Mouse (Mus musculus) CH12.LX (cell line): ENCODE measurements at regions not wholly inside any gene's neighbourhood (a gene's known extent, or its start where the extent isn't known, plus 50 kb on each side); places are given as distances from the start of the nearest gene placed in this dataset.

Source experiments
- DNase-seq: peaks from one replicate; pipeline ENCODE4 v3.0.0-alpha.2; 2013; ENCODE audit errors: extremely low read depth
- H3K27ac ChIP-seq: 2 replicates; pipeline ENCODE4 v1.5.1; 2012; ENCODE audit warnings: low read depth, mild to moderate bottlenecking, control low read depth, moderate library complexity; ENCODE audit not compliant: insufficient read depth
- H3K27me3 ChIP-seq: replicated peaks from 2 replicates; pipeline ENCODE3; 2012; ENCODE audit warnings: inconsistent platforms
- H3K36me3 ChIP-seq, 2 experiments: replicated peaks in 1 of 2; 2 replicates each; pipeline versions ENCODE3 to v1.6.1; 2012; ENCODE audit warnings: inconsistent platforms in 1 of 2, low read length in 1 of 2, mild to moderate bottlenecking in 1 of 2, mixed read lengths in 1 of 2, moderate library complexity in 1 of 2; ENCODE audit not compliant: control insufficient read depth in 1 of 2, insufficient read depth in 1 of 2
- H3K4me1 ChIP-seq, 2 experiments: 2 replicates each; pipeline ENCODE4 v1.6.1; 2012; ENCODE audit warnings: inconsistent platforms in 1 of 2, moderate library complexity in 1 of 2; ENCODE audit not compliant: insufficient read depth in 2 of 2, control insufficient read depth in 1 of 2
- H3K4me2 ChIP-seq: 2 replicates; pipeline ENCODE4 v1.6.1; 2012; ENCODE audit warnings: low read depth, mild to moderate bottlenecking, control low read depth; ENCODE audit not compliant: poor library complexity, insufficient read depth, severe bottlenecking
- H3K4me3 ChIP-seq, 3 experiments: fragments of 150-350 bp in 1 of 3; sonication (generic) in 1 of 3; replicated peaks in 1 of 3; 2 replicates each; pipeline versions ENCODE3 to v1.5.1; 2011 to 2012; ENCODE audit warnings: low read depth in 2 of 3, low read length in 2 of 3, mild to moderate bottlenecking in 2 of 3, moderate library complexity in 2 of 3, control low read depth in 1 of 3, improper control_type of control experiment in 1 of 3, inconsistent platforms in 1 of 3, mixed read lengths in 1 of 3; ENCODE audit not compliant: poor library complexity in 1 of 3
- H3K79me2 ChIP-seq: replicated peaks from 2 replicates; pipeline ENCODE4 v1.6.1; 2012; ENCODE audit warnings: mild to moderate bottlenecking, moderate library complexity; ENCODE audit not compliant: control insufficient read depth, poor library complexity, insufficient read depth, severe bottlenecking; ENCODE audit errors: extremely low read depth
- H3K9ac ChIP-seq: 2 replicates; pipeline ENCODE4 v1.6.1; 2012; ENCODE audit warnings: low read depth, mild to moderate bottlenecking, control low read depth, moderate library complexity; ENCODE audit not compliant: insufficient read depth
- H3K9me3 ChIP-seq: replicated peaks from 2 replicates; pipeline ENCODE3; 2012; ENCODE audit warnings: low read length, inconsistent platforms, mixed read lengths
- BHLHE40 ChIP-seq: IDR thresholded peaks from 2 replicates; pipeline ENCODE4 v1.6.1; 2011; ENCODE audit warnings: mild to moderate bottlenecking, low read depth, low read length, improper control_type of control experiment
- CTCF ChIP-seq, 2 experiments: IDR thresholded peaks in 1 of 2; conservative IDR thresholded peaks in 1 of 2; 2 replicates each; pipeline ENCODE4 v1.5.1; 2011 to 2012; ENCODE audit warnings: low read depth in 2 of 2, low read length in 2 of 2, improper control_type of control experiment in 1 of 2, inconsistent platforms in 1 of 2, mild to moderate bottlenecking in 1 of 2, moderate library complexity in 1 of 2
- EP300 ChIP-seq: IDR thresholded peaks from 2 replicates; pipeline ENCODE4 v1.6.1; 2011; ENCODE audit warnings: low read length, improper control_type of control experiment
- ETS1 ChIP-seq: conservative IDR thresholded peaks from 2 replicates; pipeline ENCODE4 v1.6.1; 2012; ENCODE audit warnings: low read depth, mild to moderate bottlenecking, inconsistent platforms, low read length, improper control_type of control experiment, moderate library complexity
- HCFC1 ChIP-seq: IDR thresholded peaks from 2 replicates; pipeline ENCODE4 v1.6.1; 2012; ENCODE audit warnings: low read depth, mild to moderate bottlenecking, inconsistent platforms, low read length, improper control_type of control experiment
- KAT2A ChIP-seq: IDR thresholded peaks from 2 replicates; pipeline ENCODE4 v1.6.1; 2012; ENCODE audit warnings: low read length, improper control_type of control experiment, inconsistent platforms; ENCODE audit not compliant: insufficient replicate concordance
- MXI1 ChIP-seq: IDR thresholded peaks from 2 replicates; pipeline ENCODE4 v1.6.1; 2011; ENCODE audit warnings: mild to moderate bottlenecking, low read depth, low read length, improper control_type of control experiment
- NELFE ChIP-seq: IDR thresholded peaks from 2 replicates; pipeline ENCODE4 v1.6.1; 2011; ENCODE audit warnings: low read depth, low read length, improper control_type of control experiment
- NRF1 ChIP-seq: IDR thresholded peaks from 2 replicates; pipeline ENCODE4 v1.6.1; 2014; ENCODE audit warnings: low read depth, mild to moderate bottlenecking, inconsistent platforms, low read length, improper control_type of control experiment, moderate library complexity
- POLR2A ChIP-seq: IDR thresholded peaks from 2 replicates; pipeline ENCODE4 v1.6.1; 2011; ENCODE audit warnings: low read depth, mild to moderate bottlenecking, improper control_type of control experiment, low read length
- POLR2AphosphoS2 ChIP-seq: IDR thresholded peaks from 2 replicates; pipeline ENCODE4 v1.6.1; 2011; ENCODE audit warnings: low read depth, low read length, improper control_type of control experiment
- RAD21 ChIP-seq: IDR thresholded peaks from 2 replicates; pipeline ENCODE4 v1.6.1; 2011; ENCODE audit warnings: low read depth, mild to moderate bottlenecking, low read length, improper control_type of control experiment, moderate library complexity
- TCF12 ChIP-seq: IDR thresholded peaks from 2 replicates; pipeline ENCODE4 v1.6.1; 2014; ENCODE audit warnings: low read depth, mild to moderate bottlenecking, inconsistent platforms, low read length, improper control_type of control experiment
- USF1 ChIP-seq: IDR thresholded peaks from 2 replicates; pipeline ENCODE4 v1.6.1; 2014; ENCODE audit warnings: low read depth, mild to moderate bottlenecking, inconsistent platforms, low read length, improper control_type of control experiment
- ZC3H11A ChIP-seq: IDR thresholded peaks from 2 replicates; pipeline ENCODE4 v1.6.1; 2012; ENCODE audit warnings: low read depth, mild to moderate bottlenecking, inconsistent platforms, low read length, improper control_type of control experiment
- ZMIZ1 ChIP-seq: IDR thresholded peaks from 2 replicates; pipeline ENCODE4 v1.6.1; 2012; ENCODE audit warnings: low read depth, mild to moderate bottlenecking, inconsistent platforms, low read length, improper control_type of control experiment
- ZNF384 ChIP-seq: IDR thresholded peaks from 2 replicates; pipeline ENCODE4 v1.6.1; 2012; ENCODE audit warnings: low read depth, low read length, improper control_type of control experiment, inconsistent platforms
- dilution Hi-C: fragments of 300-500 bp; cut with MboI; formaldehyde crosslinking; loops from 2 replicates; pipeline ENCODE4 v1.14.3; 2020; ENCODE audit warnings: low sequenced_read_pairs; ENCODE audit not compliant: extremely low pct_unique_long_range_greater_than_20kb, extremely low pct_ligation_motif_present
- in situ Hi-C: fragments of 300-500 bp; cut with MboI; formaldehyde crosslinking; loops from 3 replicates; pipeline ENCODE4 v1.14.3; 2019; ENCODE audit warnings: low sequenced_read_pairs, low pct_ligation_motif_present, low pct_unique_long_range_greater_than_20kb, mixed read lengths

DNA sequence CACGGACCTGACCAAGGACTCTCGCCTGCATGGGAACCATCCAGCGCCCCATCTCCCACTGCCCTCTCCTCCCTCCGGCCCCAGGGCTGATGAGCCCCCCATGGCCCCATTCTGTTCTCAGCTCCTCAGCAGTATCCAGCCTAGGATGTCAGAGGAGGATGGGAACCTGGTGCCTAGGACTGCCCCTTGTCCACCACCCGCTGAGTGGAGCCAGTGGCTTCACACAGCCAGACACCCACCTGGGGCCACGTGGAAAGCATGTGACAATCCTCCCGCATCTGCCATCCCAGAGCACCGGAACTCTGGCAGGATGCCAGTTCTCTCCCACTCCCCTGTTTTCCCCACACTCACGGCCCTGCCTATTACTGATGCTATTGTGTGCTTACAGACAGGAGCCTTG lies 75.0 kb upstream of the Sgcd start:
- H3K27me3 ChIP-seq, result no peaks in the 10 kb centered on the region
- no peak overlapping the region for H3K4me2 ChIP-seq
- no peak for DNase-seq
- H3K9me3 ChIP-seq, result no peaks in the 10 kb centered on the region
- in situ Hi-C loops, result no loop called here
- dilution Hi-C loops, result no loop called here
- no peaks in the 10 kb centered on the region for H3K79me2 ChIP-seq
- H3K4me3 ChIP-seq, result no peak overlapping the region
- no peak overlapping the region for H3K9ac ChIP-seq
- no peaks in the 10 kb centered on the region for H3K36me3 ChIP-seq
- H3K27ac ChIP-seq, result no peak overlapping the region
- TF ChIP-seq POLR2AphosphoS2 (no peak), ZMIZ1 (no peak), POLR2A (no peak), BHLHE40 (no peak), ETS1 (no peak)
- no peaks in the 10 kb centered on the region for H3K4me1 ChIP-seq

DNA sequence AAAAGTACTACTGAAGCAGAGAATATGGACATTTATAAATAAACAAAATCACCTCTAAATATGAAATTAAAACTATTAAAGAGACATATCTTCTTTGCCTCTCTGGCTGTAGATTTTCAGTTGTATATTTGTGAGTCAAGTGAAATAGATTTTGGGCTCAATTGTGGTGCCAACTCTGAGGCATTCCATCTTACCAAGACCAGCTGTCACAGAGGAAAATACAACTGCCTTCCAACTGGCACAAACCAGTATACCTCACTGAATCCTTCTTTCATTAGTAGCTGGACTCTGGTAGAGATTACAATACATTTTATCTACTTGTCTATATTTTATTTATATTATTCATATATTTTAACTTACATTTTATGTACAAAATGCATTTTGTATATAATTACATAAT lies 72.7 kb upstream of the Sgcd start:
- Histone ChIP-seq H3K4me3 (no peak overlapping the region), H3K36me3 (no peaks in the 10 kb centered on the region), H3K9me3 (no peaks in the 10 kb centered on the region), H3K4me1 (no peaks in the 10 kb centered on the region), H3K9ac (no peak overlapping the region), H3K27me3 (no peaks in the 10 kb centered on the region), H3K27ac (no peak overlapping the region)
- no peak for DNase-seq
- dilution Hi-C loops, result no loop called here
- TF ChIP-seq HCFC1, result no peak
- TF ChIP-seq, all 38 proteins: peak for 0
- no peaks in the 10 kb centered on the region for H3K79me2 ChIP-seq
- no peak overlapping the region for H3K4me2 ChIP-seq
- in situ Hi-C loops, result no loop called here

GRCm38 (mm10) chr11:48051156-48051866 lies 62.5 kb upstream of the Sgcd start:
- Histone ChIP-seq H3K4me1 (peaks cover 0 to 14% of the 10 kb centered on the region in 2 experiments; a peak in 2 of 4 replicates), H3K79me2 (no peaks in the 10 kb centered on the region), H3K4me3 (no peak overlapping the region), H3K4me2 (peak overlapping the region; percentile 66; the same call in 1 of the 2 replicates), H3K36me3 (no peaks in the 10 kb centered on the region), H3K27me3 (no peaks in the 10 kb centered on the region), H3K9ac (no peak overlapping the region), H3K9me3 (no peaks in the 10 kb centered on the region), H3K27ac (no peak overlapping the region)
- dilution Hi-C loops (no loop called here), in situ Hi-C loops (no loop called here)
- no peak for DNase-seq
- TF ChIP-seq KAT2A, result no peak
- TF ChIP-seq USF1, result no peak
- TF ChIP-seq CTCF (conservative IDR thresholded peaks at IDR 0.05 in 1 of 2, IDR thresholded peaks at IDR 0.05 in 1 of 2; ENCODE audit: low read depth in 2 of 2, low read length in 2 of 2), result no peak
- TF ChIP-seq TCF12, result no peak
- TF ChIP-seq EP300, result no peak
- TF ChIP-seq NRF1, result no peak
- TF ChIP-seq NELFE, result no peak
- no peak for TF ChIP-seq RAD21
- no peak for TF ChIP-seq MXI1
- no peak for TF ChIP-seq ETS1
- TF ChIP-seq ZNF384, result no peak
- no peak for TF ChIP-seq ZC3H11A
- TF ChIP-seq POLR2A, result no peak
